18 mouse cellular contexts compared by ENCODE assay signal in genomic region chr19:53464135-53464534, GRCm38 (mm10).
DNase-seq lines count a peak whose midpoint lies in the region; ATAC-seq lines count a peak whose summit lies in the region.
"Had no signal": no experiment of that assay in that cellular context is flagged by ENCODE, and none has a peak within 500 bp of the region (broad histone marks: within the 10 kb centered on the region; RNA-seq: fewer than 3 reads in every experiment).

No protein-coding gene starts in this region.

- 0 out of 2 replicates have a peak, but pooled peaks cover 6% of the 10 kb centered on the region for H3K27me3 ChIP-seq in liver, embryonic 13.5 days
- H3K27me3 ChIP-seq in liver, embryonic 11.5 days (replicated peaks; ENCODE audit: control insufficient read depth, insufficient read depth, low read length), result peaks cover 7% of the 10 kb centered on the region; the same call in 1 of the 2 replicates
- no peaks in the 10 kb centered on the region for H3K27me3 ChIP-seq in hindbrain, embryonic 11.5 days (ENCODE audit: control insufficient read depth, insufficient read depth, low read length)
- H3K27me3 ChIP-seq: neural tube, embryonic 15.5 days had no signal

- H3K36me3 ChIP-seq in liver, embryonic 13.5 days, result no peaks in the 10 kb centered on the region
- H3K36me3 ChIP-seq in liver, embryonic 11.5 days (ENCODE audit: control insufficient read depth, insufficient read depth, low read length), result no peaks in the 10 kb centered on the region
- no peaks in the 10 kb centered on the region for H3K36me3 ChIP-seq in hindbrain, embryonic 11.5 days (ENCODE audit: control insufficient read depth, insufficient read depth, low read length)
- H3K36me3 ChIP-seq: heart, embryonic 13.5 days; limb, embryonic 13.5 days; neural tube, embryonic 15.5 days had no signal

- no peak for ATAC-seq in CD4-positive, CD25-positive, alpha-beta regulatory T cell, adult 4 months
- peak; percentile 26; the same call in 1 of the 2 replicates for ATAC-seq in liver, embryonic 13.5 days (ENCODE audit: low read depth)
- ATAC-seq in liver, embryonic 11.5 days (replicated peaks; ENCODE audit: low FRiP score), result no peak
- peak; percentile 4; the same call in 1 of the 2 replicates for ATAC-seq in monocyte, adult 5-6 weeks (replicated peaks; ENCODE audit: insufficient number of reproducible peaks, low FRiP score, low TSS enrichment, poor library complexity, severe bottlenecking)
- no peak for ATAC-seq in hindbrain, embryonic 11.5 days (ENCODE audit: low FRiP score)
- ATAC-seq: hindbrain, embryonic 16.5 days; midbrain, embryonic 16.5 days had no signal

- WGBS in liver, embryonic 13.5 days (ENCODE audit: insufficient replicate concordance), result 41% methylated on average over 3 of the region's 3 CpGs
- WGBS in liver, embryonic 11.5 days, result 64% methylated on average over 3 of the region's 3 CpGs
- 90% methylated on average over 3 of the region's 3 CpGs for WGBS in hindbrain, embryonic 11.5 days

- no peaks in the 10 kb centered on the region for H3K9me3 ChIP-seq in liver, embryonic 13.5 days (replicated peaks)
- no peaks in the 10 kb centered on the region for H3K9me3 ChIP-seq in liver, embryonic 11.5 days (ENCODE audit: control insufficient read depth, low read length)
- peaks cover 2% of the 10 kb centered on the region; the same call in 1 of the 2 replicates for H3K9me3 ChIP-seq in hindbrain, embryonic 11.5 days (ENCODE audit: control insufficient read depth, low read length)
- H3K9me3 ChIP-seq: neural tube, embryonic 15.5 days had no signal

- H3K4me3 ChIP-seq in liver, embryonic 13.5 days (replicated peaks), result no peak overlapping the region
- no peak overlapping the region for H3K4me3 ChIP-seq in liver, embryonic 11.5 days (ENCODE audit: low read depth, low read length)
- H3K4me3 ChIP-seq in hindbrain, embryonic 11.5 days (ENCODE audit: low read depth, low read length), result no peak overlapping the region
- H3K4me3 ChIP-seq: heart, embryonic 13.5 days; layer of hippocampus, adult 2 months; limb, embryonic 13.5 days; neural tube, embryonic 15.5 days had no signal

- H3K27ac ChIP-seq in liver, embryonic 13.5 days, result peak overlapping the region; percentile 39; the same call in 1 of the 2 replicates
- H3K27ac ChIP-seq in liver, embryonic 11.5 days (ENCODE audit: low read depth, low read length), result no peak overlapping the region
- H3K27ac ChIP-seq in hindbrain, embryonic 11.5 days (ENCODE audit: low read depth, low read length), result no peak overlapping the region
- H3K27ac ChIP-seq: heart, embryonic 13.5 days; layer of hippocampus, adult 2 months; limb, embryonic 13.5 days; neural tube, embryonic 15.5 days had no signal

- DNase-seq in CD4-positive, CD25-positive, alpha-beta regulatory T cell, adult 2 months (ENCODE audit: low read depth, low spot score), result peak; percentile 37
- no peak for DNase-seq in liver, embryonic 13.5 days
- no peak for DNase-seq in liver, embryonic 11.5 days (ENCODE audit: low spot score)
- DNase-seq in MEL-GATA-1-ER (ENCODE audit: extremely low read depth, low read depth), result peak; percentile 16
- DNase-seq in adrenal gland, postnatal 25 days, result no peak
- DNase-seq in hindbrain, embryonic 11.5 days (ENCODE audit: low spot score), result no peak
- DNase-seq: adrenal gland, postnatal 36 days; cerebellum, adult 2 months; gastrocnemius, postnatal 25 days; retina, postnatal 1 day had no signal

- no peak overlapping the region for H3K4me2 ChIP-seq in liver, embryonic 13.5 days
- H3K4me2 ChIP-seq in liver, embryonic 11.5 days, result no peak overlapping the region
- H3K4me2 ChIP-seq in hindbrain, embryonic 11.5 days (replicated peaks; ENCODE audit: low read depth, low read length), result no peak overlapping the region
- H3K4me2 ChIP-seq: heart, embryonic 13.5 days; limb, embryonic 13.5 days; neural tube, embryonic 15.5 days had no signal

- no peak overlapping the region for H3K9ac ChIP-seq in liver, embryonic 13.5 days
- no peak overlapping the region for H3K9ac ChIP-seq in liver, embryonic 11.5 days (ENCODE audit: low read depth, low read length)
- no peak overlapping the region for H3K9ac ChIP-seq in hindbrain, embryonic 11.5 days (ENCODE audit: low read depth, low read length)
- H3K9ac ChIP-seq: heart, embryonic 13.5 days; limb, embryonic 13.5 days; neural tube, embryonic 15.5 days had no signal

- H3K4me1 ChIP-seq in liver, embryonic 13.5 days (replicated peaks), result peaks cover 10% of the 10 kb centered on the region; the same call in 1 of the 2 replicates
- H3K4me1 ChIP-seq in liver, embryonic 11.5 days (replicated peaks; ENCODE audit: control insufficient read depth, insufficient read depth, low read length), result peaks cover 8% of the 10 kb centered on the region; the same call in 1 of the 2 replicates
- H3K4me1 ChIP-seq in hindbrain, embryonic 11.5 days (replicated peaks; ENCODE audit: control insufficient read depth, insufficient read depth, low read length), result 0 out of 2 replicates have a peak, but pooled peaks cover 3% of the 10 kb centered on the region

Comparison
In these comparisons a context has a peak if more than half of its experiments do, and no peak if none do; other contexts are left out.
1. ATAC-seq: peak in liver, embryonic 13.5 days (single experiment) and monocyte, adult 5-6 weeks (single experiment); none in CD4-positive, CD25-positive, alpha-beta regulatory T cell, adult 4 months (single experiment), liver, embryonic 11.5 days (single experiment) and hindbrain, embryonic 11.5 days (single experiment).
2. DNase-seq: peak in CD4-positive, CD25-positive, alpha-beta regulatory T cell, adult 2 months (single experiment) and MEL-GATA-1-ER (single experiment); none in liver, embryonic 13.5 days (single experiment), liver, embryonic 11.5 days (single experiment), adrenal gland, postnatal 25 days (single experiment) and hindbrain, embryonic 11.5 days (single experiment).